Comparison of ENCODE assay signal across 8 mouse cellular contexts in genomic region chr6:83710361-83711066, GRCm38 (mm10). TPM values are rescaled to one million over a fixed set of nuclear protein-coding genes. Genes with fewer than 3 reads are reported as not detected.
DNase-seq lines count a peak whose midpoint lies in the region; ATAC-seq and TF ChIP-seq lines count a peak whose summit lies in the region.

No protein-coding gene starts in this region.

- peak; percentile 58 for ATAC-seq in lung, postnatal 0 days
- ATAC-seq in embryonic facial prominence, embryonic 14.5 days (ENCODE audit: low read depth): no peak; the same call in none of the 2 replicates
- peak; percentile 26 for ATAC-seq in limb, embryonic 11.5 days (ENCODE audit: insufficient number of reproducible peaks, low FRiP score, low TSS enrichment, low read depth)
- 0 out of 2 replicates have a peak, but pooled peaks have one; percentile 29 for ATAC-seq in neural tube, embryonic 15.5 days (ENCODE audit: low FRiP score)

- peaks cover 99% of the 10 kb centered on the region for H3K27me3 ChIP-seq in lung, postnatal 0 days (replicated peaks; ENCODE audit: insufficient read depth, low read length)
- H3K27me3 ChIP-seq in embryonic facial prominence, embryonic 14.5 days (replicated peaks; ENCODE audit: control insufficient read depth, insufficient read depth, low read length): peaks cover 100% of the 10 kb centered on the region
- H3K27me3 ChIP-seq in limb, embryonic 11.5 days (ENCODE audit: control insufficient read depth, insufficient read depth, low read length): peaks cover 94% of the 10 kb centered on the region
- peaks cover 98% of the 10 kb centered on the region for H3K27me3 ChIP-seq in neural tube, embryonic 15.5 days (replicated peaks)

- under 1% methylated on average over 31 of the region's 32 CpGs for WGBS in lung, postnatal 0 days
- WGBS in embryonic facial prominence, embryonic 14.5 days: 1% methylated on average over 27 of the region's 32 CpGs
- under 1% methylated on average over 32 of the region's 32 CpGs for WGBS in limb, embryonic 11.5 days
- WGBS in neural tube, embryonic 15.5 days: 1% methylated on average over 32 of the region's 32 CpGs

- H3K4me3 ChIP-seq in lung, postnatal 0 days (ENCODE audit: low read depth, low read length): peak overlapping the region; percentile 30
- peak overlapping the region; percentile 42 for H3K4me3 ChIP-seq in embryonic facial prominence, embryonic 14.5 days (ENCODE audit: low read depth, low read length)
- H3K4me3 ChIP-seq in limb, embryonic 11.5 days (ENCODE audit: low read depth, low read length): peak overlapping the region; percentile 43
- peak overlapping the region; percentile 27 for H3K4me3 ChIP-seq in neural tube, embryonic 15.5 days (replicated peaks)

- H3K27ac ChIP-seq in lung, postnatal 0 days (ENCODE audit: low read length): no peak overlapping the region
- no peak overlapping the region for H3K27ac ChIP-seq in embryonic facial prominence, embryonic 14.5 days (replicated peaks; ENCODE audit: low read depth, low read length)
- H3K27ac ChIP-seq in limb, embryonic 11.5 days (replicated peaks; ENCODE audit: low read depth, low read length): no peak overlapping the region
- H3K27ac ChIP-seq in neural tube, embryonic 15.5 days (replicated peaks): no peak overlapping the region

- peak overlapping the region; percentile 59 for H3K4me2 ChIP-seq in lung, postnatal 0 days (replicated peaks; ENCODE audit: low read depth, low read length)
- H3K4me2 ChIP-seq in embryonic facial prominence, embryonic 14.5 days (ENCODE audit: low read depth, low read length): peak overlapping the region; percentile 63
- peak overlapping the region; percentile 81 for H3K4me2 ChIP-seq in limb, embryonic 11.5 days (ENCODE audit: low read depth, severe bottlenecking)
- H3K4me2 ChIP-seq in neural tube, embryonic 15.5 days: peak overlapping the region; percentile 56

- DNase-seq in lung, postnatal 0 days (ENCODE audit: low spot score): no peak
- no peak for DNase-seq in lung, adult 18-20 months
- DNase-seq in embryonic facial prominence, embryonic 14.5 days (ENCODE audit: low spot score): no peak
- no peak for DNase-seq in limb, embryonic 11.5 days (ENCODE audit: low spot score)
- no peak for DNase-seq in ovary, adult 18-20 months (ENCODE audit: low spot score)
- no peak for DNase-seq in cerebellum, adult 11-12 months
- no peak for DNase-seq in left cerebral cortex, postnatal 25 days (ENCODE audit: low spot score in 2 of 2)

- H3K4me1 ChIP-seq in lung, postnatal 0 days (ENCODE audit: insufficient read depth, low read depth, low read length): no peaks in the 10 kb centered on the region; the same call in 1 of the 2 replicates
- peaks cover 14% of the 10 kb centered on the region; the same call in 1 of the 2 replicates for H3K4me1 ChIP-seq in embryonic facial prominence, embryonic 14.5 days (ENCODE audit: control insufficient read depth, insufficient read depth, low read length)
- peaks cover 16% of the 10 kb centered on the region for H3K4me1 ChIP-seq in limb, embryonic 11.5 days (ENCODE audit: control insufficient read depth, insufficient read depth, low read length)
- H3K4me1 ChIP-seq in neural tube, embryonic 15.5 days: peaks cover 19% of the 10 kb centered on the region

- TF ChIP-seq EP300 in lung, postnatal 0 days (IDR thresholded peaks at IDR 0.05): no peak

- H3K9ac ChIP-seq in lung, postnatal 0 days (replicated peaks; ENCODE audit: low read depth): no peak overlapping the region
- H3K9ac ChIP-seq in embryonic facial prominence, embryonic 14.5 days (ENCODE audit: low read depth, low read length): no peak overlapping the region
- no peak overlapping the region for H3K9ac ChIP-seq in limb, embryonic 11.5 days (ENCODE audit: low read length)
- H3K9ac ChIP-seq in neural tube, embryonic 15.5 days (replicated peaks): no peak overlapping the region

- H3K36me3 ChIP-seq in lung, postnatal 0 days (ENCODE audit: insufficient read depth, low read length): no peaks in the 10 kb centered on the region
- H3K36me3 ChIP-seq in embryonic facial prominence, embryonic 14.5 days (ENCODE audit: control insufficient read depth, insufficient read depth, low read length): no peaks in the 10 kb centered on the region
- no peaks in the 10 kb centered on the region for H3K36me3 ChIP-seq in limb, embryonic 11.5 days (ENCODE audit: control insufficient read depth, insufficient read depth, low read length)
- H3K36me3 ChIP-seq in neural tube, embryonic 15.5 days: no peaks in the 10 kb centered on the region

- H3K9me3 ChIP-seq in lung, postnatal 0 days (ENCODE audit: low read length): no peaks in the 10 kb centered on the region
- H3K9me3 ChIP-seq in embryonic facial prominence, embryonic 14.5 days (ENCODE audit: control insufficient read depth, low read length): no peaks in the 10 kb centered on the region
- no peaks in the 10 kb centered on the region for H3K9me3 ChIP-seq in limb, embryonic 11.5 days (ENCODE audit: control insufficient read depth, low read length)
- no peaks in the 10 kb centered on the region for H3K9me3 ChIP-seq in neural tube, embryonic 15.5 days (replicated peaks)

- intact Hi-C loops in left cerebral cortex, postnatal 25 days (cut with DNase I): loop anchor here (10.0 kb wide), 2 partner anchors 636 to 874 kb away; partner anchors contain the start of genes Pcgf1 and Tlx2

- TF ChIP-seq CTCF in lung, postnatal 0 days (IDR thresholded peaks at IDR 0.05): no peak

RNA-seq across cellular contexts. Expression of gene Vax2, which starts 0.6 kb away (rescaled TPM):
- polyA plus RNA-seq in lung, postnatal 0 days (2015; fragmentation: Nextera tagmentation; extraction: Ambion mirVana): not detected in 2 replicates
- 0.43 and 0.45 TPM in 2 replicates for polyA plus RNA-seq in embryonic facial prominence, embryonic 14.5 days (2014; fragmentation: Nextera tagmentation; extraction: Ambion mirVana)
- 1.5 and 2.7 TPM in 2 replicates for polyA plus RNA-seq in limb, embryonic 11.5 days (2014; fragmentation: Nextera tagmentation; extraction: Ambion mirVana)
- not detected in 2 replicates for polyA plus RNA-seq in neural tube, embryonic 15.5 days (2015; fragmentation: Nextera tagmentation; extraction: Ambion mirVana)
- not detected for total RNA-seq in left cerebral cortex, postnatal 25 days (2021)

RNA-seq across cellular contexts. Expression of gene Atp6v1b1, which starts 32.3 kb away (rescaled TPM):
- 0.56 and 0.64 TPM in 2 replicates for polyA plus RNA-seq in lung, postnatal 0 days (2015; fragmentation: Nextera tagmentation; extraction: Ambion mirVana)
- polyA plus RNA-seq in embryonic facial prominence, embryonic 14.5 days (2014; fragmentation: Nextera tagmentation; extraction: Ambion mirVana): 1.8 and 2.3 TPM in 2 replicates
- 0.27 TPM in 1 of 2 replicates, not detected in the other for polyA plus RNA-seq in limb, embryonic 11.5 days (2014; fragmentation: Nextera tagmentation; extraction: Ambion mirVana)
- polyA plus RNA-seq in neural tube, embryonic 15.5 days (2015; fragmentation: Nextera tagmentation; extraction: Ambion mirVana): not detected in 2 replicates
- total RNA-seq in left cerebral cortex, postnatal 25 days (2021): not detected

RNA-seq across cellular contexts. Expression of gene Cd207, which starts 32.9 kb away (rescaled TPM):
- not detected in 2 replicates for polyA plus RNA-seq in lung, postnatal 0 days (2015; fragmentation: Nextera tagmentation; extraction: Ambion mirVana)
- not detected in 2 replicates for polyA plus RNA-seq in embryonic facial prominence, embryonic 14.5 days (2014; fragmentation: Nextera tagmentation; extraction: Ambion mirVana)
- polyA plus RNA-seq in limb, embryonic 11.5 days (2014; fragmentation: Nextera tagmentation; extraction: Ambion mirVana): not detected in 2 replicates
- not detected in 2 replicates for polyA plus RNA-seq in neural tube, embryonic 15.5 days (2015; fragmentation: Nextera tagmentation; extraction: Ambion mirVana)
- total RNA-seq in left cerebral cortex, postnatal 25 days (2021): not detected

RNA-seq across cellular contexts. Expression of gene Ankrd53, which starts 51.9 kb away (rescaled TPM):
- polyA plus RNA-seq in lung, postnatal 0 days (2015; fragmentation: Nextera tagmentation; extraction: Ambion mirVana): 0.12 TPM in 1 of 2 replicates, not detected in the other
- polyA plus RNA-seq in embryonic facial prominence, embryonic 14.5 days (2014; fragmentation: Nextera tagmentation; extraction: Ambion mirVana): 0.17 TPM in 1 of 2 replicates, not detected in the other
- polyA plus RNA-seq in limb, embryonic 11.5 days (2014; fragmentation: Nextera tagmentation; extraction: Ambion mirVana): 0.16 TPM in 1 of 2 replicates, not detected in the other
- 0.19 TPM in 1 of 2 replicates, not detected in the other for polyA plus RNA-seq in neural tube, embryonic 15.5 days (2015; fragmentation: Nextera tagmentation; extraction: Ambion mirVana)
- not detected for total RNA-seq in left cerebral cortex, postnatal 25 days (2021)

RNA-seq across cellular contexts. Expression of gene Clec4f, which starts 54.5 kb away (rescaled TPM):
- not detected in 2 replicates for polyA plus RNA-seq in lung, postnatal 0 days (2015; fragmentation: Nextera tagmentation; extraction: Ambion mirVana)
- polyA plus RNA-seq in embryonic facial prominence, embryonic 14.5 days (2014; fragmentation: Nextera tagmentation; extraction: Ambion mirVana): not detected in 2 replicates
- polyA plus RNA-seq in limb, embryonic 11.5 days (2014; fragmentation: Nextera tagmentation; extraction: Ambion mirVana): not detected in 2 replicates
- not detected in 2 replicates for polyA plus RNA-seq in neural tube, embryonic 15.5 days (2015; fragmentation: Nextera tagmentation; extraction: Ambion mirVana)
- total RNA-seq in left cerebral cortex, postnatal 25 days (2021): not detected
